Mouse (Mus musculus): ENCODE results near the gene Cd300lb. TPM values are rescaled to one million over a fixed set of nuclear protein-coding genes. Genes with fewer than 3 reads are reported as not detected.

Gene Cd300lb
- polyA plus RNA-seq, 1 experiment from 2014 or later, result 2.0 TPM

DNA sequence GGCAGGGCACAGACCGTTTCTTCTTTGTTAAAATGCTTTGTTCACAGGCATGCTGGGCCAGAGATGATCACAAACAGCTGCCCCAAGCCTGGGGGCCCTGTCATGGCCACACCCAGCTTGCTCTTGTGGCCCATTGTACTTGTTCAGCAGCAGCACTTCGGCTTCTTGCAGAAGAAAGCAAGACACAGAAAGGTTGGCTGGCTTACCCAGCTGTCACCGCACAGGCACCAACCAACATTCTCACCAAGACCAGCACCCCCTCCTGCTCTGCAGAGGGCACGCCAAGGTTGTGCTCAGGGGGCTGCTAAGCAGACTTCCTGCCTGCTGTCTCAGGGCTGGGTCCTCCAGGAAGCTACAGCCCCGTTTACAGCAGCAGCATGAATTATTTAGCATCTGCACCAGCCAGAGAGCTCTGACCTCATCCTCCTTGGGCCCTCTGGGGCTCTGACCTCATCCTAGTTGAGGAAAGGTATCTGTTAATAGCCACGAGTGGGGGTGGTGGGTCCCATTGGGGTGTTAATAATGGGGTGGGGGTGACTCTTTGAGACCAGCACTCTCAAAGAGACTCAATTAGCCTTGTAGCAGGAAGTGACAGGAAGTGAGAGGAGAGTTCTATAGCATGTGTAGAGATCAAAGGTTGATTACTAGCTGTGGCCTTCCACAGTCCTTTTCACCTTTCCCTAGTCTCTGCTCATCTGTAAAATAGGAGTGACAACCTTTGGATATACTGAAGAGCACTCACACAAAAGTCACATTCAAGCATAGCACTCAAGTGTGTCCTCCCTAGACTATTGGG, 61.0 kb downstream of the Cd300lb start:
- ATAC-seq, result no peak

More for the DNA sequence above, 61.0 kb downstream of the Cd300lb start:
- no peak overlapping the region for H3K27ac ChIP-seq (ENCODE audit: low read length)
- H3K4me1 ChIP-seq (ENCODE audit: insufficient read depth, low read depth, low read length), result no peaks in the 10 kb centered on the region
- no peak for DNase-seq (ENCODE audit: low spot score)
- H3K9ac ChIP-seq (replicated peaks; ENCODE audit: low read depth), result no peak overlapping the region
- H3K27me3 ChIP-seq (replicated peaks; ENCODE audit: insufficient read depth, low read length), result no peaks in the 10 kb centered on the region
- no peaks in the 10 kb centered on the region for H3K36me3 ChIP-seq (ENCODE audit: insufficient read depth, low read length)
- H3K4me2 ChIP-seq (replicated peaks; ENCODE audit: low read depth, low read length), result no peak overlapping the region
- WGBS, result 31% methylated on average over 6 of the region's 6 CpGs
- no peak overlapping the region for H3K4me3 ChIP-seq (ENCODE audit: low read depth, low read length)
- no peaks in the 10 kb centered on the region for H3K9me3 ChIP-seq (ENCODE audit: low read length)
- TF ChIP-seq EP300 (IDR thresholded peaks at IDR 0.05) (no peak), CTCF (IDR thresholded peaks at IDR 0.05) (no peak)

Other genes starting within 250 kb of the Cd300lb start
- 6.4 and 7.3 TPM in 2 replicates for gene Dnaic2, start 207.0 kb downstream of the Cd300lb start, polyA plus RNA-seq (2015; fragmentation: Nextera tagmentation; extraction: Ambion mirVana)
- 0.54 and 0.74 TPM in 2 replicates for gene Kif19a, start 169.0 kb downstream of the Cd300lb start, polyA plus RNA-seq (2015; fragmentation: Nextera tagmentation; extraction: Ambion mirVana)
- 0.15 and 0.20 TPM in 2 replicates for gene Btbd17, start 138.4 kb downstream of the Cd300lb start, polyA plus RNA-seq (2015; fragmentation: Nextera tagmentation; extraction: Ambion mirVana)
- not detected in 2 replicates for gene Gpr142, start 135.5 kb downstream of the Cd300lb start, polyA plus RNA-seq (2015; fragmentation: Nextera tagmentation; extraction: Ambion mirVana)
- gene Gprc5c, start 83.2 kb downstream of the Cd300lb start, polyA plus RNA-seq (2015; fragmentation: Nextera tagmentation; extraction: Ambion mirVana), result 10.4 and 11.1 TPM in 2 replicates
- gene Cd300a, start 44.3 kb downstream of the Cd300lb start, polyA plus RNA-seq (2015; fragmentation: Nextera tagmentation; extraction: Ambion mirVana), result 4.6 and 5.9 TPM in 2 replicates
- 0.19 and 0.31 TPM in 2 replicates for gene Cd300c, start 34.8 kb upstream of the Cd300lb start, polyA plus RNA-seq (2015; fragmentation: Nextera tagmentation; extraction: Ambion mirVana)
- gene Cd300ld, start 55.5 kb upstream of the Cd300lb start, polyA plus RNA-seq (2015; fragmentation: Nextera tagmentation; extraction: Ambion mirVana), result 0.92 and 1.0 TPM in 2 replicates
- gene Cd300c2, start 67.5 kb upstream of the Cd300lb start, polyA plus RNA-seq (2015; fragmentation: Nextera tagmentation; extraction: Ambion mirVana), result 12.4 and 15.7 TPM in 2 replicates
- gene Cd300ld2, start 81.8 kb upstream of the Cd300lb start, polyA plus RNA-seq (2015; fragmentation: Nextera tagmentation; extraction: Ambion mirVana), result 0.44 TPM in 1 of 2 replicates, not detected in the other
- gene Cd300ld4, start 92.6 kb upstream of the Cd300lb start, polyA plus RNA-seq (2015; fragmentation: Nextera tagmentation; extraction: Ambion mirVana), result not detected in 2 replicates
- gene Cd300ld5, start 103.4 kb upstream of the Cd300lb start, polyA plus RNA-seq (2015; fragmentation: Nextera tagmentation; extraction: Ambion mirVana), result not detected in 2 replicates
- gene Cd300ld3, start 114.0 kb upstream of the Cd300lb start, polyA plus RNA-seq (2015; fragmentation: Nextera tagmentation; extraction: Ambion mirVana), result not detected in 2 replicates
- 0.21 and 0.31 TPM in 2 replicates for gene Cd300e, start 127.8 kb upstream of the Cd300lb start, polyA plus RNA-seq (2015; fragmentation: Nextera tagmentation; extraction: Ambion mirVana)
- 0.56 and 0.85 TPM in 2 replicates for gene Rab37, start 157.0 kb upstream of the Cd300lb start, polyA plus RNA-seq (2015; fragmentation: Nextera tagmentation; extraction: Ambion mirVana)
- 12.7 and 13.1 TPM in 2 replicates for gene Cd300lf, start 199.6 kb upstream of the Cd300lb start, polyA plus RNA-seq (2015; fragmentation: Nextera tagmentation; extraction: Ambion mirVana)
- gene Slc9a3r1, start 229.0 kb upstream of the Cd300lb start, polyA plus RNA-seq (2015; fragmentation: Nextera tagmentation; extraction: Ambion mirVana), result 56.9 and 71.2 TPM in 2 replicates